Comparison of ENCODE assay signal across 20 mouse cellular contexts in genomic region chrX:73391481-73391880, GRCm38 (mm10). TPM values are rescaled to one million over a fixed set of nuclear protein-coding genes. Genes with fewer than 3 reads are reported as not detected.
"Had no signal": no experiment of that assay in that cellular context is flagged by ENCODE, and none has a peak within 500 bp of the region (broad histone marks: within the 10 kb centered on the region; RNA-seq: fewer than 3 reads in every experiment).

No protein-coding gene starts in this region.

- DNase-seq: kidney, adult 2 months; kidney, postnatal 25 days; layer of hippocampus, postnatal 36 days; left cerebral cortex, postnatal 4 days; liver, embryonic 13.5 days; lung, adult 2 months; lung, postnatal 14 days; lung, postnatal 4 days; midbrain, embryonic 14.5 days; right cerebral cortex, postnatal 14 days; right cerebral cortex, postnatal 4 days; spleen, adult 18-20 months; thymus, postnatal 25 days had no signal

RNA-seq across cellular contexts. Expression of gene Gm18336, which starts 7.1 kb away (rescaled TPM):
- total RNA-seq: layer of hippocampus, adult 2 months; megakaryocyte progenitor cell, adult 5-6 weeks; megakaryocyte-erythroid progenitor cell, adult 5-6 weeks; midbrain, postnatal 0 days had no signal

RNA-seq across cellular contexts. Expression of gene Zfp92, which starts 19.4 kb away (rescaled TPM):
- total RNA-seq: megakaryocyte progenitor cell, adult 5-6 weeks had no signal

RNA-seq across cellular contexts. Expression of gene Trex2, which starts 43.7 kb away (rescaled TPM):
- total RNA-seq: layer of hippocampus, adult 2 months; layer of hippocampus, postnatal 10 days; layer of hippocampus, postnatal 36 days; left cerebral cortex, adult 2 months; left cerebral cortex, postnatal 10 days; left cerebral cortex, postnatal 4 days; megakaryocyte progenitor cell, adult 5-6 weeks; megakaryocyte-erythroid progenitor cell, adult 5-6 weeks had no signal

RNA-seq across cellular contexts. Expression of gene Gm45015, which starts 54.8 kb away (rescaled TPM):
- total RNA-seq: layer of hippocampus, adult 2 months; layer of hippocampus, postnatal 10 days; layer of hippocampus, postnatal 36 days; left cerebral cortex, adult 2 months; left cerebral cortex, postnatal 10 days; left cerebral cortex, postnatal 4 days; megakaryocyte progenitor cell, adult 5-6 weeks; megakaryocyte-erythroid progenitor cell, adult 5-6 weeks; midbrain, postnatal 0 days had no signal
